Mouse (Mus musculus) liver, adult 2 months (tissue): ENCODE data around the gene Fam166a. TPM values are rescaled to one million over a fixed set of nuclear protein-coding genes. Genes with fewer than 3 reads are reported as not detected.
"Not testable (repeated sequence)": the region's sequence is repeated elsewhere in the genome, so short reads cannot be mapped to it uniquely, and the experiment has no call there.

Experiments
- DNase-seq: peaks from one replicate; pipeline ENCODE4 v3.0.0-alpha.2; 2011; ENCODE audit warnings: low read depth, low spot score; ENCODE audit errors: extremely low read depth
- H3K27ac ChIP-seq: fragments of 200-500 bp; replicated peaks from 2 replicates; pipeline ENCODE4 v1.5.1; 2012; ENCODE audit warnings: low read depth, mild to moderate bottlenecking, control low read depth, inconsistent platforms, low read length; ENCODE audit not compliant: insufficient read depth
- H3K27me3 ChIP-seq: fragments of 200-500 bp; 2 replicates; pipeline ENCODE4 v1.6.1; 2012; ENCODE audit warnings: mild to moderate bottlenecking, moderate library complexity, low read length, inconsistent platforms; ENCODE audit not compliant: control insufficient read depth, insufficient read depth
- H3K36me3 ChIP-seq: fragments of 200-500 bp; 2 replicates; pipeline ENCODE4 v1.6.1; 2012; ENCODE audit warnings: low read length, inconsistent platforms; ENCODE audit not compliant: control insufficient read depth, insufficient read depth
- H3K4me1 ChIP-seq: fragments of 200-500 bp; 2 replicates; pipeline ENCODE4 v1.6.1; 2011; ENCODE audit warnings: low read length; ENCODE audit not compliant: control insufficient read depth, insufficient read depth
- H3K4me3 ChIP-seq: fragments of 200-500 bp; 2 replicates; pipeline ENCODE4 v1.5.1; 2011; ENCODE audit warnings: low read depth, mild to moderate bottlenecking, control low read depth, low read length, moderate library complexity; ENCODE audit not compliant: insufficient read depth
- H3K79me2 ChIP-seq: fragments of 200-500 bp; 2 replicates; pipeline ENCODE4 v1.6.1; 2012; ENCODE audit warnings: inconsistent platforms, mild to moderate bottlenecking, low read length, moderate library complexity; ENCODE audit not compliant: control insufficient read depth, insufficient read depth
- H3K9ac ChIP-seq: fragments of 200-500 bp; 2 replicates; pipeline ENCODE4 v1.6.1; 2012; ENCODE audit warnings: low read depth, mild to moderate bottlenecking, control low read depth, inconsistent platforms, low read length
- CTCF ChIP-seq: fragments of 200-500 bp; IDR thresholded peaks from 2 replicates; pipeline ENCODE4 v1.5.1; 2011; ENCODE audit warnings: low read depth, low read length, control low read depth
- POLR2A ChIP-seq: fragments of 200-500 bp; IDR thresholded peaks from 2 replicates; pipeline ENCODE4 v1.6.1; 2011; ENCODE audit warnings: low read length, control low read depth; ENCODE audit not compliant: insufficient read depth; ENCODE audit errors: extremely low read depth
- WGBS: fragments of 180-500 bp; shearing (Covaris S2); methylation state at CpG from one replicate; pipeline ENCODE4 v1.1.7; 2018; 5-methylcytosine and 5-hydroxymethylcytosine counted together
- polyA plus RNA-seq: library from polyadenylated mRNA; depleted of rRNA; stranded (reverse); fragments of >200 nt; gene quantifications from 2 replicates; pipeline ENCODE4 v1.2.3, GENCODE M21; 2012
- total RNA-seq: library from RNA; depleted of rRNA; stranded (reverse); fragments of >200 nt; gene quantifications from 2 replicates; pipeline ENCODE4 v1.2.3, GENCODE M21; 2014

The Fam166a gene
- total and polyA plus RNA-seq, 2 experiments, result 0.07 TPM; not detected in 1

DNA sequence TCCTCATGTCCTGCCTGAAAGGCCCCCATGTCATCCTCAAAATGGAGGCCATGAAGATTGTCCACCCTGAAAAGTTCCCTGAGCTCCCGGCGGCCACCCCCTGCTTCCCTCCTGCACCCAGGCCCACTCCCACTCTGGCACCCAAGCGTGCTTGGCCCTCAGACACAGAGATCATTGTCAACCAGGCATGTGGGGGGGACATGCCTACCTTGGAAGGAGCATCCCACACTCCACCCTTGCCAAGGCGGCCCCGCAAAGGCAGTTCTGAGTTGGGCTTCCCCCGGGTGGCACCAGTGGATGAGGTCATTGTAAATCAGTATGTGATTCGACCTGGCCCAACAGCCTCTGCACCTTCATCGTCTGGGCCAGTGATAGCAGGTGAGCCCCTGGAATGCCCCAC is 24.8 kb downstream of the Fam166a start:
- WGBS, result 85% methylated on average over 8 of the region's 8 CpGs
- TF ChIP-seq CTCF, result no peak
- TF ChIP-seq POLR2A, result no peak

GRCm38 (mm10) chr2:25244144-25244543 is 25.6 kb downstream of the Fam166a start:
- H3K9ac ChIP-seq, result no peak overlapping the region
- no peaks in the 10 kb centered on the region; the same call in 1 of the 2 replicates for H3K79me2 ChIP-seq
- no peaks in the 10 kb centered on the region for H3K36me3 ChIP-seq
- peaks cover 4% of the 10 kb centered on the region; the same call in 1 of the 2 replicates for H3K4me1 ChIP-seq
- H3K27me3 ChIP-seq, result 0 out of 2 replicates have a peak, but pooled peaks cover 7% of the 10 kb centered on the region
- no peak overlapping the region for H3K4me3 ChIP-seq
- no peak overlapping the region for H3K27ac ChIP-seq
- no peak for DNase-seq
- TF ChIP-seq POLR2A (no peak), CTCF (no peak)
- WGBS, result 87% methylated on average over 4 of the region's 4 CpGs

More for the DNA sequence above, 24.8 kb downstream of the Fam166a start:
- peaks cover 4% of the 10 kb centered on the region; the same call in 1 of the 2 replicates for H3K4me1 ChIP-seq
- no peaks in the 10 kb centered on the region for H3K36me3 ChIP-seq
- H3K27ac ChIP-seq, result no peak overlapping the region
- no peak for DNase-seq
- 0 out of 2 replicates have a peak, but pooled peaks cover 7% of the 10 kb centered on the region for H3K27me3 ChIP-seq
- H3K9ac ChIP-seq, result no peak overlapping the region
- H3K79me2 ChIP-seq, result no peaks in the 10 kb centered on the region; the same call in 1 of the 2 replicates
- H3K4me3 ChIP-seq, result no peak overlapping the region

DNA sequence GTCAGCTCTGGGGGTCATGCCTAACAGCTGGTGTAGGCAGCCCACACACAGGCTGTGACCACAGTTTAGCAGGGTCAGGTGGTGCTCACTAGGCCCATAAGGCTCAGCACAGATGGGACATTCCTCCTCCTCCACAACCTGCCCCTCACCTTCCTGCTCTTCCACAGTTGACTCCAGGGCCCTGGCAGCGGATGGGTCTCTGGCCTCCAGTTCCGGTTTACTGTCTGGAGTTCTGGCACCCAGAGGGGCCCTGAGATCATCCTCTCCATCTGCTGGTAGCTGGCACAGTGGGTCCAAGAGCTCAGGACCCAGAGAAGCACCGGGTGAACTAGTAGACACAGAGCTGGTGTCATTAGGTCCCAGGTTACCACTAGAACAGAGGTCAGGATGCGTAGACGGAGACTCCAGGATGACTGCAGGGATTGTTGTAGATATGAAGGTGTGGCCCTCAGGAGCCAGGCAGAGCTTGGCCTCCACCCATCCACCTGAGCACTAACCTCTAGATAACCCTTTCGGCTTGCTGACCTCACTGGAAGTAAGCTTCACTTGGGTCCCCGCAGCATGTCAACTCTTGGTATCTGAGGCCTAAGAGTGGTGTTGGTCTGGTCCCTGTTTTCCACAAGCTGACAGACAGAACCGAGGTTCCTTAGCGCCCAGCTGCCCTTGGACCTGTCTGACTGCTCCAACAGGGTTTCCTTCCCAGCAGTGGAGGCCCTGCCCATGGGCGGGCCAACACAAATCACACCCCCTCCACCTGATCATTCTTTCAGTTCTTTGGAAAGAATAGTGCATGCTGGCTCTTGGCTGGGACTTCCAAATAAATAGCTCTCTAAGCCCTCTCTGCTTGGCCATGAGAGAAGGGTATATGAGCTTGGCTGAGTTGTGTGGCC is 27.9 kb downstream of the Fam166a start, which contains the start of gene AL732309.1:
Gene AL732309.1 (minus strand): TSS at position 681 of the 890 bp plus-strand sequence.
- Histone ChIP-seq H3K27ac (no peak within 1 kb of the TSS), H3K36me3 (peaks cover 3% of the 10 kb centered on the region), H3K4me3 (no peak within 1 kb of the TSS), H3K4me1 (no peaks in the 10 kb centered on the region), H3K79me2 (no peaks in the 10 kb centered on the region; the same call in 1 of the 2 replicates), H3K9ac (no peak within 1 kb of the TSS), H3K27me3 (0 out of 2 replicates have a peak, but pooled peaks cover 5% of the 10 kb centered on the region)
- no peak for DNase-seq
- TF ChIP-seq POLR2A, result no peak
- TF ChIP-seq CTCF, result no peak
- WGBS, result 85% methylated on average over 10 of the region's 10 CpGs

DNA sequence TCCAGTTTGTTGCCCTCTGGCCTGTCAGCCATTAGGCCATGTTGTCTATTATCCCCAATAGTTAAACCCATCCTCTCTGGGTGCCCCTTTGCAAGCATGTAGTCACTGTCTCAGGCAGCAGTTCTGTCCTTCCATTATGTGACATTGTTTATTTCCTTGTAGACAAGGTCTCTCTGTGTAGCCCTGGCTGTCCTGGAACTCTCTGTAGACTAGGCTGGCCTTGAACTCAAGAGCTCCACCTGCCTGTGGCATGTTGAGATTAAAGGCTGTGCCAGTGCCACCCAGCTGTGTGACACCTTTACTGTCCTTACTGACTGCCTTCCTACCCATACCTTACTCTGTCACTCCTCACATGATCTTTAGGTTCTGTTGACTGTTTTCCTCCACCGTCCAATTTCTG is 33.8 kb downstream of the Fam166a start:
- Histone ChIP-seq H3K36me3 (peaks cover 5% of the 10 kb centered on the region), H3K4me1 (peaks cover 9% of the 10 kb centered on the region), H3K27ac (no peak overlapping the region), H3K4me3 (no peak overlapping the region), H3K9ac (no peak overlapping the region), H3K27me3 (no peaks in the 10 kb centered on the region), H3K79me2 (peaks cover 2% of the 10 kb centered on the region; the same call in 1 of the 2 replicates)
- TF ChIP-seq POLR2A (no peak), CTCF (peak; percentile 36; the same call in 1 of the 2 replicates)
- DNase-seq, result peak; percentile 19
- WGBS, result 79% methylated on average over 1 of the region's 1 CpGs

GRCm38 (mm10) chr2:25255284-25255779 is 36.8 kb downstream of the Fam166a start, which contains the start of gene Tmem203:
TSS of gene Tmem203 (plus strand) at chr2:25255439.
- Histone ChIP-seq H3K79me2 (peaks cover 2% of the 10 kb centered on the region; the same call in 1 of the 2 replicates), H3K4me3 (peak within 1 kb of the TSS; percentile 78), H3K36me3 (peaks cover 3% of the 10 kb centered on the region; the same call in 1 of the 2 replicates), H3K27ac (peak within 1 kb of the TSS; percentile 51), H3K9ac (peak within 1 kb of the TSS; percentile 83), H3K27me3 (no peaks in the 10 kb centered on the region), H3K4me1 (peaks cover 9% of the 10 kb centered on the region)
- WGBS, result under 1% methylated on average over 39 of the region's 39 CpGs
- peak; percentile 68 for DNase-seq
- TF ChIP-seq POLR2A, result peak; percentile 73; the same call in 1 of the 2 replicates
- no peak for TF ChIP-seq CTCF

DNA sequence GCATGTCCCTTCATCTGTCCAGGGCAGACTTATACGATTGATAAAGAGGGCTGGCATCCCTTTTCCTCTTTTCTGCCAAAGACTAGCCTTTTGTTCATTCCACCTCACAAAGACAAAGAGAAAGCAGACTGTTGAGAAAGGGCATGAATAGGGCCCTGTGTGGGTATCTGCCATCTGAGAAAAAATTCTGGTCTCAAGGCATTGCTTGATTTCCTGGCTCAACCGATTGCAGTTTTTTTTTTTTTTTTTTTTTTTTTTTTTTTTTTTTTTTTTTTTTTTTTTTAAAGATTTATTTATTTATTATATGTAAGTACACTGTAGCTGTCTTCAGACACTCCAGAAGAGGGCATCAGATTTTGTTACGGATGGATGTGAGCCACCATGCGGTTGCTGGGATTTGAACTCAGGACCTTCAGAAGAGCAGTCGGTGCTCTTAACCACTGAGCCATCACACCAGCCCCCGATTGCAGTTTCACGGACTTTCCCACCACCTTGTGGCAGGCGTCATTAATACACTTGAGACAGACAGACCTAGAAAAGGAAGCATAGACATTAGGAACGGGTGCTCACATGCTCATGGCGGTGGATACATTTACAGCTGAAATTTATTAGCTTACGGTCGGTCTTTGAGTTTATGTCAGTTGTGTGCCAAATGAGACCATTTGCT is 38.0 kb downstream of the Fam166a start:
- 0 out of 2 replicates have a peak overlapping the region, but pooled peaks have one; percentile 78 for H3K4me3 ChIP-seq
- H3K79me2 ChIP-seq, H3K27ac ChIP-seq, H3K36me3 ChIP-seq, H3K4me1 ChIP-seq, DNase-seq, H3K27me3 ChIP-seq: not testable (repeated sequence)
- 59% methylated on average over 12 of the region's 12 CpGs for WGBS
- peak overlapping the region; percentile 28; the same call in 1 of the 2 replicates for H3K9ac ChIP-seq

DNA sequence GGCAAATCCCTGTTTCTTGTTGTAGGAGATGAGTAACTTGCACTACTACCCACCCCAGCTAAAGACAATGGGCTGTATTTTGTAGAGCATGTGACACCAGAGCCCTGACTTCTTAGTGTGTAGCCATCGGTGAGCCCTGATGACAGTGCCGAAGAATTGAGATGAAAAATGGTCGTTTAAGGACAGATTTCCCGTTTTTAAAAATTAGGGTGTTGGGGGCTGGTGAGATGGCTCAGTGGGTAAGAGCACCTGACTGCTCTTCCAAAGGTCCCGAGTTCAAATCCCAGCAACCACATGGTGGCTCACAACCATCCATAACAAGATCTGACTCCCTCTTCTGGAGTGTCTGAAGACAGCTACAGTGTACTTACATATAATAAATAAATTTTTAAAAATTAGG is 38.7 kb downstream of the Fam166a start:
- not testable (repeated sequence) for H3K27ac ChIP-seq, H3K27me3 ChIP-seq, DNase-seq, H3K4me3 ChIP-seq, H3K9ac ChIP-seq, H3K4me1 ChIP-seq, H3K36me3 ChIP-seq, H3K79me2 ChIP-seq
- WGBS, result 83% methylated on average over 5 of the region's 5 CpGs
